Mouse (Mus musculus): ENCODE measurements around the gene Larp6.

Larp6 gene

GRCm38 (mm10) chr9:60712771-60713541 lies at the start of gene Larp6:
Gene Larp6, plus strand, starts transcription at chr9:60712989.
- no peak for DNase-seq

GRCm38 (mm10) chr9:60664385-60664784 lies 48.4 kb upstream of the Larp6 start:
- peak in 1 of 2 experiments; percentile 6 for DNase-seq

- no peak for DNase-seq
Measured at GRCm38 (mm10) chr9:60664866-60665265, 47.9 kb upstream of the Larp6 start.

- no peak for DNase-seq
Measured at GRCm38 (mm10) chr9:60665535-60665934, 47.3 kb upstream of the Larp6 start.

GRCm38 (mm10) chr9:60668886-60669285 lies 43.9 kb upstream of the Larp6 start:
- DNase-seq, result no peak

- no peak for DNase-seq
Measured at GRCm38 (mm10) chr9:60672568-60672967, 40.2 kb upstream of the Larp6 start.

- no peak for DNase-seq
Measured at GRCm38 (mm10) chr9:60674780-60675179, 38.0 kb upstream of the Larp6 start.

GRCm38 (mm10) chr9:60676429-60676828 lies 36.4 kb upstream of the Larp6 start:
- DNase-seq, result no peak

- no peak for DNase-seq
Measured at GRCm38 (mm10) chr9:60678913-60679312, 33.9 kb upstream of the Larp6 start.

GRCm38 (mm10) chr9:60681005-60681404 lies 31.8 kb upstream of the Larp6 start:
- DNase-seq, result no peak

- no peak for DNase-seq
Measured at GRCm38 (mm10) chr9:60682753-60683152, 30.0 kb upstream of the Larp6 start.

- no peak for DNase-seq
Measured at GRCm38 (mm10) chr9:60687415-60687814, 25.4 kb upstream of the Larp6 start.

- peak; percentile 91 to 93 for DNase-seq
Measured at GRCm38 (mm10) chr9:60687891-60688324, 24.9 kb upstream of the Larp6 start, which contains the start of gene Lrrc49. Gene Lrrc49, minus strand, starts transcription at chr9:60688158.

- no peak for DNase-seq
Measured at GRCm38 (mm10) chr9:60692624-60693023, 20.2 kb upstream of the Larp6 start.

- no peak for DNase-seq
Measured at GRCm38 (mm10) chr9:60693986-60694385, 18.8 kb upstream of the Larp6 start.

- DNase-seq, result peak in 1 of 2 experiments; percentile 28
Measured at GRCm38 (mm10) chr9:60696271-60696985, 16.4 kb upstream of the Larp6 start.

GRCm38 (mm10) chr9:60699581-60700231 lies 13.1 kb upstream of the Larp6 start:
- no peak for DNase-seq

- DNase-seq, result no peak
Measured at GRCm38 (mm10) chr9:60707594-60707993, 5.2 kb upstream of the Larp6 start.

GRCm38 (mm10) chr9:60708606-60709005 lies 4.2 kb upstream of the Larp6 start:
- no peak for DNase-seq

GRCm38 (mm10) chr9:60709721-60710120 lies 3.1 kb upstream of the Larp6 start:
- DNase-seq, result no peak

- DNase-seq, result no peak
Measured at GRCm38 (mm10) chr9:60712011-60712410, 778 bp upstream of the Larp6 start.

GRCm38 (mm10) chr9:60713616-60714015 lies 827 bp downstream of the Larp6 start:
- DNase-seq, result no peak

- DNase-seq, result no peak
Measured at GRCm38 (mm10) chr9:60714191-60714590, 1.4 kb downstream of the Larp6 start.

- DNase-seq, result no peak
Measured at GRCm38 (mm10) chr9:60715271-60715670, 2.5 kb downstream of the Larp6 start.
